Mouse (Mus musculus) stomach, postnatal 0 days (tissue): ENCODE measurements around the gene Zdhhc24.

ENCODE experiments used
- CTCF ChIP-seq: IDR thresholded peaks from 2 replicates; pipeline ENCODE4 v1.5.1; 2016; ENCODE audit warnings: antibody characterized with exemption, low read depth, mild to moderate bottlenecking, moderate library complexity
- EP300 ChIP-seq: optimal IDR thresholded peaks from 2 replicates; pipeline ENCODE3; 2016; ENCODE audit warnings: antibody characterized with exemption

GRCm38 (mm10) chr19:4829156-4829555, 49.3 kb upstream of the Zdhhc24 start:
- TF ChIP-seq CTCF (no peak), EP300 (no peak)
